Mouse (Mus musculus): Measurements from ENCODE around the gene Apbb2.

The Apbb2 gene

GRCm38 (mm10) chr5:66340356-66341102, 278.1 kb downstream of the Apbb2 start:
- no peak for DNase-seq (ENCODE audit: low spot score in 2 of 2)

- DNase-seq (ENCODE audit: low spot score in 2 of 2): no peak
Measured at GRCm38 (mm10) chr5:66338583-66338982, 280.0 kb downstream of the Apbb2 start.

- no peak for DNase-seq (ENCODE audit: low spot score in 2 of 2)
Measured at GRCm38 (mm10) chr5:66337969-66338345, 280.6 kb downstream of the Apbb2 start.

GRCm38 (mm10) chr5:66337025-66337968, 281.3 kb downstream of the Apbb2 start:
- peak in 1 of 2 experiments; percentile 25 for DNase-seq (ENCODE audit: low spot score in 2 of 2)

GRCm38 (mm10) chr5:66330806-66331205, 287.8 kb downstream of the Apbb2 start:
- DNase-seq (ENCODE audit: low spot score in 2 of 2): no peak

- DNase-seq (ENCODE audit: low spot score in 2 of 2): no peak
Measured at GRCm38 (mm10) chr5:66328766-66329165, 289.8 kb downstream of the Apbb2 start.

- peak in 1 of 2 experiments; percentile 42 for DNase-seq (ENCODE audit: low spot score in 2 of 2)
Measured at GRCm38 (mm10) chr5:66327949-66328726, 290.4 kb downstream of the Apbb2 start.

- DNase-seq (ENCODE audit: low spot score in 2 of 2): no peak
Measured at GRCm38 (mm10) chr5:66326395-66326794, 292.2 kb downstream of the Apbb2 start.

GRCm38 (mm10) chr5:66323603-66324002, 295.0 kb downstream of the Apbb2 start:
- peak; percentile 63 to 69 for DNase-seq (ENCODE audit: low spot score in 2 of 2)

GRCm38 (mm10) chr5:66323131-66323530, 295.5 kb downstream of the Apbb2 start:
- no peak for DNase-seq (ENCODE audit: low spot score in 2 of 2)

GRCm38 (mm10) chr5:66319827-66320404, 298.7 kb downstream of the Apbb2 start:
- DNase-seq (ENCODE audit: low spot score in 2 of 2): no peak

- DNase-seq (ENCODE audit: low spot score in 2 of 2): peak in 1 of 2 experiments; percentile 39
Measured at GRCm38 (mm10) chr5:66319341-66319740, 299.2 kb downstream of the Apbb2 start.

- DNase-seq (ENCODE audit: low spot score in 2 of 2): no peak
Measured at GRCm38 (mm10) chr5:66315791-66316190, 302.8 kb downstream of the Apbb2 start.

GRCm38 (mm10) chr5:66310806-66311205, 307.8 kb downstream of the Apbb2 start:
- no peak for DNase-seq (ENCODE audit: low spot score in 2 of 2)

GRCm38 (mm10) chr5:66310328-66310727, 308.3 kb downstream of the Apbb2 start:
- no peak for DNase-seq (ENCODE audit: low spot score in 2 of 2)

GRCm38 (mm10) chr5:66305511-66305910, 313.1 kb downstream of the Apbb2 start:
- DNase-seq (ENCODE audit: low spot score in 2 of 2): no peak

GRCm38 (mm10) chr5:66304300-66305067, 314.1 kb downstream of the Apbb2 start:
- DNase-seq (ENCODE audit: low spot score in 2 of 2): no peak

- DNase-seq (ENCODE audit: low spot score in 2 of 2): peak in 1 of 2 experiments; percentile 63
Measured at GRCm38 (mm10) chr5:66302873-66303272, 315.7 kb downstream of the Apbb2 start.

- no peak for DNase-seq (ENCODE audit: low spot score in 2 of 2)
Measured at GRCm38 (mm10) chr5:66302085-66302815, 316.3 kb downstream of the Apbb2 start.

GRCm38 (mm10) chr5:66300576-66300975, 318.0 kb downstream of the Apbb2 start:
- no peak for DNase-seq (ENCODE audit: low spot score in 2 of 2)

Data from frontal cortex, postnatal 10 days (tissue).